Mouse (Mus musculus) heart, adult 2 months (tissue): ENCODE results near the gene Rnf130.

Source experiments
- CTCF ChIP-seq: fragments of 200-600 bp; IDR thresholded peaks from 2 replicates; pipeline ENCODE4 v1.8.1; 2022; ENCODE audit warnings: antibody characterized with exemption, mild to moderate bottlenecking, moderate library complexity
- EP300 ChIP-seq: fragments of 200-500 bp; IDR thresholded peaks from 2 replicates; pipeline ENCODE4 v1.6.1; 2011; ENCODE audit warnings: low read depth, low read length, control low read depth; ENCODE audit not compliant: insufficient read depth
- POLR2A ChIP-seq: fragments of 200-500 bp; IDR thresholded peaks from 2 replicates; pipeline ENCODE4 v1.6.1; 2011; ENCODE audit warnings: mild to moderate bottlenecking, low read depth, low read length, control low read depth; ENCODE audit not compliant: insufficient read depth

GRCm38 (mm10) chr11:49996398-49996797 is 28.7 kb upstream of the Rnf130 start:
- TF ChIP-seq POLR2A (no peak), EP300 (no peak), CTCF (no peak)
